Mouse (Mus musculus): ENCODE results near the gene Prkag2. TPM values are rescaled to one million over a fixed set of nuclear protein-coding genes. Genes with fewer than 3 reads are reported as not detected.

Gene Prkag2
- polyA plus RNA-seq, 1 experiment from 2014 or later = 41.2 TPM

GRCm38 (mm10) chr5:25075623-25076022 is 24.8 kb downstream of the Prkag2 start:
- no peak overlapping the region for H3K4me2 ChIP-seq (ENCODE audit: low read depth, low read length)
- WGBS = 75% methylated on average over 4 of the region's 4 CpGs
- H3K9ac ChIP-seq (replicated peaks; ENCODE audit: low read length) = no peak overlapping the region
- ATAC-seq (replicated peaks; ENCODE audit: insufficient number of reproducible peaks, low FRiP score, low TSS enrichment, low read depth) (no peak), DNase-seq (ENCODE audit: low spot score) (no peak)
- H3K27me3 ChIP-seq (ENCODE audit: control insufficient read depth, insufficient read depth, low read length) = no peaks in the 10 kb centered on the region
- no peaks in the 10 kb centered on the region for H3K9me3 ChIP-seq (replicated peaks; ENCODE audit: control insufficient read depth, low read length)
- H3K4me1 ChIP-seq (ENCODE audit: control insufficient read depth, insufficient read depth, low read length) = no peaks in the 10 kb centered on the region
- H3K4me3 ChIP-seq (ENCODE audit: low read depth, low read length) = no peak overlapping the region
- no peaks in the 10 kb centered on the region for H3K36me3 ChIP-seq (replicated peaks; ENCODE audit: control insufficient read depth, insufficient read depth, low read depth, low read length)
- no peak overlapping the region for H3K27ac ChIP-seq (replicated peaks; ENCODE audit: low read depth, low read length)

GRCm38 (mm10) chr5:25069815-25070214 is 30.6 kb downstream of the Prkag2 start:
- Histone ChIP-seq H3K4me2 (ENCODE audit: low read depth, low read length) (no peak overlapping the region), H3K27ac (replicated peaks; ENCODE audit: low read depth, low read length) (no peak overlapping the region), H3K36me3 (replicated peaks; ENCODE audit: control insufficient read depth, insufficient read depth, low read depth, low read length) (no peaks in the 10 kb centered on the region), H3K4me1 (ENCODE audit: control insufficient read depth, insufficient read depth, low read length) (no peaks in the 10 kb centered on the region), H3K4me3 (ENCODE audit: low read depth, low read length) (no peak overlapping the region), H3K9ac (replicated peaks; ENCODE audit: low read length) (no peak overlapping the region), H3K27me3 (ENCODE audit: control insufficient read depth, insufficient read depth, low read length) (no peaks in the 10 kb centered on the region), H3K9me3 (replicated peaks; ENCODE audit: control insufficient read depth, low read length) (no peaks in the 10 kb centered on the region)
- DNase-seq (ENCODE audit: low spot score) = no peak
- 73% methylated on average over 5 of the region's 5 CpGs for WGBS
- no peak for ATAC-seq (replicated peaks; ENCODE audit: insufficient number of reproducible peaks, low FRiP score, low TSS enrichment, low read depth)

- WGBS = 41% methylated on average over 6 of the region's 6 CpGs
- Histone ChIP-seq H3K9ac (replicated peaks; ENCODE audit: low read length) (no peak overlapping the region), H3K27me3 (ENCODE audit: control insufficient read depth, insufficient read depth, low read length) (no peaks in the 10 kb centered on the region), H3K9me3 (replicated peaks; ENCODE audit: control insufficient read depth, low read length) (no peaks in the 10 kb centered on the region), H3K36me3 (replicated peaks; ENCODE audit: control insufficient read depth, insufficient read depth, low read depth, low read length) (no peaks in the 10 kb centered on the region), H3K4me2 (ENCODE audit: low read depth, low read length) (no peak overlapping the region), H3K27ac (replicated peaks; ENCODE audit: low read depth, low read length) (no peak overlapping the region), H3K4me3 (ENCODE audit: low read depth, low read length) (no peak overlapping the region), H3K4me1 (ENCODE audit: control insufficient read depth, insufficient read depth, low read length) (no peaks in the 10 kb centered on the region)
- DNase-seq (ENCODE audit: low spot score) = no peak
- no peak for ATAC-seq (replicated peaks; ENCODE audit: insufficient number of reproducible peaks, low FRiP score, low TSS enrichment, low read depth)
Observed at GRCm38 (mm10) chr5:25067122-25067521, 33.3 kb downstream of the Prkag2 start.

GRCm38 (mm10) chr5:25064270-25065232 is 35.9 kb downstream of the Prkag2 start:
- H3K9me3 ChIP-seq (replicated peaks; ENCODE audit: control insufficient read depth, low read length) = no peaks in the 10 kb centered on the region
- no peaks in the 10 kb centered on the region for H3K27me3 ChIP-seq (ENCODE audit: control insufficient read depth, insufficient read depth, low read length)
- H3K4me1 ChIP-seq (ENCODE audit: control insufficient read depth, insufficient read depth, low read length) = no peaks in the 10 kb centered on the region
- DNase-seq (ENCODE audit: low spot score) = no peak
- no peak overlapping the region for H3K9ac ChIP-seq (replicated peaks; ENCODE audit: low read length)
- no peak overlapping the region for H3K27ac ChIP-seq (replicated peaks; ENCODE audit: low read depth, low read length)
- no peak overlapping the region for H3K4me3 ChIP-seq (ENCODE audit: low read depth, low read length)
- H3K4me2 ChIP-seq (ENCODE audit: low read depth, low read length) = no peak overlapping the region
- 50% methylated on average over 8 of the region's 8 CpGs for WGBS
- no peak for ATAC-seq (replicated peaks; ENCODE audit: insufficient number of reproducible peaks, low FRiP score, low TSS enrichment, low read depth)
- no peaks in the 10 kb centered on the region for H3K36me3 ChIP-seq (replicated peaks; ENCODE audit: control insufficient read depth, insufficient read depth, low read depth, low read length)

- no peak overlapping the region for H3K4me3 ChIP-seq (ENCODE audit: low read depth, low read length)
- no peak for DNase-seq (ENCODE audit: low spot score)
- H3K9me3 ChIP-seq (replicated peaks; ENCODE audit: control insufficient read depth, low read length) = no peaks in the 10 kb centered on the region
- H3K9ac ChIP-seq (replicated peaks; ENCODE audit: low read length) = no peak overlapping the region
- H3K36me3 ChIP-seq (replicated peaks; ENCODE audit: control insufficient read depth, insufficient read depth, low read depth, low read length) = no peaks in the 10 kb centered on the region
- H3K4me1 ChIP-seq (ENCODE audit: control insufficient read depth, insufficient read depth, low read length) = peaks cover 3% of the 10 kb centered on the region
- no peak for ATAC-seq (replicated peaks; ENCODE audit: insufficient number of reproducible peaks, low FRiP score, low TSS enrichment, low read depth)
- WGBS = 51% methylated on average over 17 of the region's 17 CpGs
- H3K27ac ChIP-seq (replicated peaks; ENCODE audit: low read depth, low read length) = no peak overlapping the region
- no peaks in the 10 kb centered on the region for H3K27me3 ChIP-seq (ENCODE audit: control insufficient read depth, insufficient read depth, low read length)
- H3K4me2 ChIP-seq (ENCODE audit: low read depth, low read length) = no peak overlapping the region
Observed at GRCm38 (mm10) chr5:25062506-25063132, 37.8 kb downstream of the Prkag2 start.

- ATAC-seq (replicated peaks; ENCODE audit: insufficient number of reproducible peaks, low FRiP score, low TSS enrichment, low read depth) (no peak), DNase-seq (ENCODE audit: low spot score) (peak; percentile 17)
- Histone ChIP-seq H3K4me1 (ENCODE audit: control insufficient read depth, insufficient read depth, low read length) (peaks cover 3% of the 10 kb centered on the region), H3K9me3 (replicated peaks; ENCODE audit: control insufficient read depth, low read length) (no peaks in the 10 kb centered on the region), H3K9ac (replicated peaks; ENCODE audit: low read length) (0 out of 2 replicates have a peak overlapping the region, but pooled peaks have one; percentile 23), H3K36me3 (replicated peaks; ENCODE audit: control insufficient read depth, insufficient read depth, low read depth, low read length) (no peaks in the 10 kb centered on the region), H3K4me3 (ENCODE audit: low read depth, low read length) (no peak overlapping the region), H3K4me2 (ENCODE audit: low read depth, low read length) (peak overlapping the region; percentile 15; the same call in 1 of the 2 replicates), H3K27me3 (ENCODE audit: control insufficient read depth, insufficient read depth, low read length) (no peaks in the 10 kb centered on the region), H3K27ac (replicated peaks; ENCODE audit: low read depth, low read length) (no peak overlapping the region)
- WGBS = 21% methylated on average over 21 of the region's 21 CpGs
Observed at GRCm38 (mm10) chr5:25058853-25059741, 41.3 kb downstream of the Prkag2 start.

- 46% methylated on average over 7 of the region's 7 CpGs for WGBS
- H3K9me3 ChIP-seq (replicated peaks; ENCODE audit: control insufficient read depth, low read length) = no peaks in the 10 kb centered on the region
- no peak overlapping the region for H3K27ac ChIP-seq (replicated peaks; ENCODE audit: low read depth, low read length)
- no peak overlapping the region for H3K9ac ChIP-seq (replicated peaks; ENCODE audit: low read length)
- ATAC-seq (replicated peaks; ENCODE audit: insufficient number of reproducible peaks, low FRiP score, low TSS enrichment, low read depth) (no peak), DNase-seq (ENCODE audit: low spot score) (no peak)
- H3K27me3 ChIP-seq (ENCODE audit: control insufficient read depth, insufficient read depth, low read length) = no peaks in the 10 kb centered on the region
- H3K4me1 ChIP-seq (ENCODE audit: control insufficient read depth, insufficient read depth, low read length) = peaks cover 3% of the 10 kb centered on the region
- no peaks in the 10 kb centered on the region for H3K36me3 ChIP-seq (replicated peaks; ENCODE audit: control insufficient read depth, insufficient read depth, low read depth, low read length)
- no peak overlapping the region for H3K4me3 ChIP-seq (ENCODE audit: low read depth, low read length)
- H3K4me2 ChIP-seq (ENCODE audit: low read depth, low read length) = no peak overlapping the region
Observed at GRCm38 (mm10) chr5:25058417-25058816, 42.0 kb downstream of the Prkag2 start.

Measured in embryonic facial prominence, embryonic 11.5 days (tissue).